Comparison of ENCODE assay signal across 17 mouse cellular contexts in genomic region chr2:113323016-113323415, GRCm38 (mm10). TPM values are rescaled to one million over a fixed set of nuclear protein-coding genes. Genes with fewer than 3 reads are reported as not detected.
DNase-seq lines count a peak whose midpoint lies in the region; ATAC-seq and TF ChIP-seq lines count a peak whose summit lies in the region.
"Had no signal": no experiment of that assay in that cellular context is flagged by ENCODE, and none has a peak within 500 bp of the region (broad histone marks: within the 10 kb centered on the region; RNA-seq: fewer than 3 reads in every experiment).

No protein-coding gene starts in this region.

- TF ChIP-seq CTCF in brain, embryonic 14.5 days (IDR thresholded peaks at IDR 0.05; ENCODE audit: borderline replicate concordance, extremely low read depth, insufficient read depth, insufficient read length), result no peak
- no peak for TF ChIP-seq CTCF in gastrocnemius, adult 2 months (IDR thresholded peaks at IDR 0.05)

- no peak overlapping the region for H3K27ac ChIP-seq in heart, embryonic 11.5 days (ENCODE audit: low read depth, low read length)
- H3K27ac ChIP-seq in intestine, embryonic 16.5 days (ENCODE audit: low read length), result no peak overlapping the region
- no peak overlapping the region for H3K27ac ChIP-seq in gastrocnemius, adult 2 months
- H3K27ac ChIP-seq: embryonic facial prominence, embryonic 13.5 days; forebrain, embryonic 15.5 days; liver, embryonic 13.5 days; midbrain, embryonic 15.5 days; neural tube, embryonic 15.5 days had no signal

- ATAC-seq in heart, embryonic 11.5 days (replicated peaks; ENCODE audit: insufficient number of reproducible peaks, low FRiP score, low TSS enrichment), result no peak
- ATAC-seq in intestine, embryonic 16.5 days, result no peak
- ATAC-seq: forebrain, embryonic 15.5 days; midbrain, embryonic 15.5 days had no signal

- no peaks in the 10 kb centered on the region for H3K36me3 ChIP-seq in heart, embryonic 11.5 days (ENCODE audit: control insufficient read depth, insufficient read depth, low read length)
- no peaks in the 10 kb centered on the region for H3K36me3 ChIP-seq in intestine, embryonic 16.5 days (ENCODE audit: control insufficient read depth, insufficient read depth, low read length)
- H3K36me3 ChIP-seq: embryonic facial prominence, embryonic 13.5 days; forebrain, embryonic 15.5 days; liver, embryonic 13.5 days; midbrain, embryonic 15.5 days; neural tube, embryonic 15.5 days had no signal

- 37% methylated on average over 7 of the region's 7 CpGs for WGBS in heart, embryonic 11.5 days (ENCODE audit: insufficient replicate concordance)
- 44% methylated on average over 7 of the region's 7 CpGs for WGBS in intestine, embryonic 16.5 days

- peak; percentile 6 for DNase-seq in heart, adult 8-10 months (ENCODE audit: low spot score)
- DNase-seq in NIH3T3 (ENCODE audit: low read depth), result peak; percentile 47
- peak; percentile 41 for DNase-seq in brain, embryonic 14.5 days (ENCODE audit: low read depth)
- DNase-seq in cerebellum, postnatal 36 days, result peak; percentile 68 to 84
- DNase-seq in right cerebral cortex, postnatal 10 days (ENCODE audit: low spot score in 2 of 2), result no peak
- DNase-seq in gastrocnemius, adult 2 months, result no peak
- DNase-seq: liver, embryonic 13.5 days; lung, postnatal 36 days; thymus, postnatal 4 days had no signal

- no peak overlapping the region for H3K4me2 ChIP-seq in heart, embryonic 11.5 days
- no peak overlapping the region for H3K4me2 ChIP-seq in intestine, embryonic 16.5 days (ENCODE audit: low read depth, low read length)
- H3K4me2 ChIP-seq: embryonic facial prominence, embryonic 13.5 days; forebrain, embryonic 15.5 days; liver, embryonic 13.5 days; midbrain, embryonic 15.5 days; neural tube, embryonic 15.5 days had no signal

- H3K4me3 ChIP-seq in heart, embryonic 11.5 days (ENCODE audit: low read depth, low read length), result no peak overlapping the region
- no peak overlapping the region for H3K4me3 ChIP-seq in intestine, embryonic 16.5 days (ENCODE audit: low read length)
- H3K4me3 ChIP-seq in gastrocnemius, adult 2 months, result no peak overlapping the region
- H3K4me3 ChIP-seq: embryonic facial prominence, embryonic 13.5 days; forebrain, embryonic 15.5 days; liver, embryonic 13.5 days; midbrain, embryonic 15.5 days; neural tube, embryonic 15.5 days had no signal

- H3K27me3 ChIP-seq in heart, embryonic 11.5 days (ENCODE audit: control insufficient read depth, insufficient read depth, low read length), result no peaks in the 10 kb centered on the region
- H3K27me3 ChIP-seq in intestine, embryonic 16.5 days (replicated peaks; ENCODE audit: control insufficient read depth, insufficient read depth, low read length), result no peaks in the 10 kb centered on the region

- H3K9ac ChIP-seq in heart, embryonic 11.5 days (ENCODE audit: low read depth, low read length), result no peak overlapping the region
- H3K9ac ChIP-seq in intestine, embryonic 16.5 days (ENCODE audit: low read depth, low read length), result no peak overlapping the region
- H3K9ac ChIP-seq: embryonic facial prominence, embryonic 13.5 days; forebrain, embryonic 15.5 days; liver, embryonic 13.5 days; midbrain, embryonic 15.5 days; neural tube, embryonic 15.5 days had no signal

- no peaks in the 10 kb centered on the region for H3K9me3 ChIP-seq in heart, embryonic 11.5 days (replicated peaks; ENCODE audit: control insufficient read depth, low read length)
- no peaks in the 10 kb centered on the region for H3K9me3 ChIP-seq in intestine, embryonic 16.5 days (ENCODE audit: control insufficient read depth, low read length)
- H3K9me3 ChIP-seq: embryonic facial prominence, embryonic 13.5 days; forebrain, embryonic 15.5 days; liver, embryonic 13.5 days; midbrain, embryonic 15.5 days; neural tube, embryonic 15.5 days had no signal

- no peak for TF ChIP-seq POLR2A in brain, embryonic 14.5 days (IDR thresholded peaks at IDR 0.05; ENCODE audit: borderline replicate concordance, extremely low read depth, insufficient read depth, insufficient read length, poor library complexity, severe bottlenecking)

- no peaks in the 10 kb centered on the region for H3K4me1 ChIP-seq in heart, embryonic 11.5 days (ENCODE audit: control insufficient read depth, insufficient read depth, low read length)
- H3K4me1 ChIP-seq in intestine, embryonic 16.5 days (ENCODE audit: control insufficient read depth, insufficient read depth, low read length), result 0 out of 2 replicates have a peak, but pooled peaks cover 4% of the 10 kb centered on the region

- intact Hi-C loops in gastrocnemius, adult 2 months (cut with DNase I), result no loop called here

RNA-seq across cellular contexts. Expression of gene Fmn1, which starts 4.5 kb away (rescaled TPM):
- 10 to 100 TPM; 28.2 to 36.2 (median 32.4) TPM for total RNA-seq in heart, adult 8-10 months (2022)
- polyA plus RNA-seq in heart, embryonic 11.5 days (2014; fragmentation: Nextera tagmentation; extraction: Ambion mirVana), result 2.5 and 2.8 TPM in 2 replicates
- polyA plus RNA-seq in brain, embryonic 14.5 days (2012; rRNA removed), result 0.21 and 0.37 TPM in 2 replicates
- polyA plus RNA-seq in intestine, embryonic 16.5 days (2015; fragmentation: Nextera tagmentation; extraction: Ambion mirVana), result 4.5 and 4.6 TPM in 2 replicates
- 1 to 10 TPM; 2.8 to 7.8 TPM for total RNA-seq in gastrocnemius, adult 2 months (2021)

RNA-seq across cellular contexts. Expression of gene Tmco5b, which starts 37.5 kb away (rescaled TPM):
- not detected for total RNA-seq in heart, adult 8-10 months (2022)
- not detected in 2 replicates for polyA plus RNA-seq in heart, embryonic 11.5 days (2014; fragmentation: Nextera tagmentation; extraction: Ambion mirVana)
- not detected in 2 replicates for polyA plus RNA-seq in brain, embryonic 14.5 days (2012; rRNA removed)
- polyA plus RNA-seq in intestine, embryonic 16.5 days (2015; fragmentation: Nextera tagmentation; extraction: Ambion mirVana), result not detected in 2 replicates
- not detected for total RNA-seq in gastrocnemius, adult 2 months (2021)
- polyA plus RNA-seq: embryonic facial prominence, embryonic 13.5 days; forebrain, embryonic 15.5 days; heart, embryonic 14.5 days; large intestine, adult 2 months; liver, embryonic 13.5 days; midbrain, embryonic 15.5 days; neural tube, embryonic 15.5 days had no signal

Comparison
In these comparisons a context has a peak if more than half of its experiments do, and no peak if none do; other contexts are left out.
1. DNase-seq: peak in heart, adult 8-10 months (single experiment), NIH3T3 (single experiment), brain, embryonic 14.5 days (single experiment) and cerebellum, postnatal 36 days (2 of 2); none in right cerebral cortex, postnatal 10 days (0 of 2) and gastrocnemius, adult 2 months (single experiment).